Mouse (Mus musculus): ENCODE data around the gene Tcf20. TPM values are rescaled to one million over a fixed set of nuclear protein-coding genes. Genes with fewer than 3 reads are reported as not detected.
"Not testable (repeated sequence)": the region's sequence is repeated elsewhere in the genome, so short reads cannot be mapped to it uniquely, and the experiment has no call there.

Tcf20 gene
- polyA plus RNA-seq, 1 experiment from 2014 or later, result 3.9 TPM

GRCm38 (mm10) chr15:82793868-82794267 lies 193.8 kb downstream of the Tcf20 start:
- ATAC-seq, result peak; percentile 22
- Histone ChIP-seq H3K36me3 (ENCODE audit: control insufficient read depth, insufficient read depth) (no peaks in the 10 kb centered on the region; the same call in 1 of the 2 replicates), H3K4me2 (replicated peaks; ENCODE audit: low read depth) (peak overlapping the region; percentile 59), H3K9me3 (ENCODE audit: control insufficient read depth) (no peaks in the 10 kb centered on the region), H3K4me1 (replicated peaks; ENCODE audit: control insufficient read depth, insufficient read depth, low read length) (0 out of 2 replicates have a peak, but pooled peaks cover 4% of the 10 kb centered on the region), H3K27me3 (replicated peaks; ENCODE audit: control insufficient read depth, insufficient read depth, low read length) (no peaks in the 10 kb centered on the region), H3K9ac (ENCODE audit: low read depth, low read length) (0 out of 2 replicates have a peak overlapping the region, but pooled peaks have one; percentile 8), H3K27ac (ENCODE audit: low read depth, low read length) (peak overlapping the region; percentile 62), H3K4me3 (ENCODE audit: low read depth, low read length) (peak overlapping the region; percentile 16)
- no peak for TF ChIP-seq CTCF (IDR thresholded peaks at IDR 0.05; ENCODE audit: low read depth)
- WGBS, result 41% methylated on average over 6 of the region's 6 CpGs

DNA sequence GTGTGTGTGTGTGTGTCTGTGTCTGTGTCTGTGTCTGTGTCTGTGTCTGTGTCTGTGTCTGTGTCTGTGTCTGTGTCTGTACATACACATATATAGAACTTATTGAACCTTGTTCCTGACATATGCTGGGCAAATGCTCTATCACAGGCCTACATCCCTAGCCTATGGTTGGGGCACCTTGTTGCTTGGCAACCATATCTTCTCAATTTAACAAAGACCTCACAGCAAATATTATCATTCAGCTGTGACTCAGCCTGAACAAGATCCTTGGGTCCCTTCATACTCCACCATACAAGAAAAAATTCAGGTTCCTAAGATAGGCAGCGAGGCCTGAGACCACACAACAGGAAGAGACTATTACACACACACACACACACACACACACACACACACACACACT lies 194.2 kb downstream of the Tcf20 start:
- peak overlapping the region; percentile 62 for H3K27ac ChIP-seq (ENCODE audit: low read depth, low read length)
- 0 out of 2 replicates have a peak overlapping the region, but pooled peaks have one; percentile 8 for H3K9ac ChIP-seq (ENCODE audit: low read depth, low read length)
- 32% methylated on average over 1 of the region's 1 CpGs for WGBS
- ATAC-seq, result no peak
- peak overlapping the region; percentile 16 for H3K4me3 ChIP-seq (ENCODE audit: low read depth, low read length)
- no peaks in the 10 kb centered on the region for H3K9me3 ChIP-seq (ENCODE audit: control insufficient read depth)
- H3K4me1 ChIP-seq (replicated peaks; ENCODE audit: control insufficient read depth, insufficient read depth, low read length), result 0 out of 2 replicates have a peak, but pooled peaks cover 4% of the 10 kb centered on the region
- no peak for TF ChIP-seq CTCF (IDR thresholded peaks at IDR 0.05; ENCODE audit: low read depth)
- peak overlapping the region; percentile 59 for H3K4me2 ChIP-seq (replicated peaks; ENCODE audit: low read depth)
- no peaks in the 10 kb centered on the region; the same call in 1 of the 2 replicates for H3K36me3 ChIP-seq (ENCODE audit: control insufficient read depth, insufficient read depth)
- no peaks in the 10 kb centered on the region for H3K27me3 ChIP-seq (replicated peaks; ENCODE audit: control insufficient read depth, insufficient read depth, low read length)

GRCm38 (mm10) chr15:82792566-82792965 lies 195.1 kb downstream of the Tcf20 start:
- WGBS, result 94% methylated on average over 11 of the region's 11 CpGs
- no peak for TF ChIP-seq CTCF (IDR thresholded peaks at IDR 0.05; ENCODE audit: low read depth)
- no peak for ATAC-seq
- no peak overlapping the region for H3K27ac ChIP-seq (ENCODE audit: low read depth, low read length)
- peak overlapping the region; percentile 59 for H3K4me2 ChIP-seq (replicated peaks; ENCODE audit: low read depth)
- no peak overlapping the region for H3K9ac ChIP-seq (ENCODE audit: low read depth, low read length)
- peak overlapping the region; percentile 25; the same call in 1 of the 2 replicates for H3K4me3 ChIP-seq (ENCODE audit: low read depth, low read length)
- no peaks in the 10 kb centered on the region; the same call in 1 of the 2 replicates for H3K36me3 ChIP-seq (ENCODE audit: control insufficient read depth, insufficient read depth)
- no peaks in the 10 kb centered on the region for H3K9me3 ChIP-seq (ENCODE audit: control insufficient read depth)
- H3K4me1 ChIP-seq (replicated peaks; ENCODE audit: control insufficient read depth, insufficient read depth, low read length), result 0 out of 2 replicates have a peak, but pooled peaks cover 4% of the 10 kb centered on the region
- H3K27me3 ChIP-seq (replicated peaks; ENCODE audit: control insufficient read depth, insufficient read depth, low read length), result no peaks in the 10 kb centered on the region

GRCm38 (mm10) chr15:82784581-82784980 lies 203.1 kb downstream of the Tcf20 start:
- WGBS, result 93% methylated on average over 1 of the region's 1 CpGs
- no peak overlapping the region for H3K9ac ChIP-seq (ENCODE audit: low read depth, low read length)
- no peaks in the 10 kb centered on the region for H3K27me3 ChIP-seq (replicated peaks; ENCODE audit: control insufficient read depth, insufficient read depth, low read length)
- ATAC-seq, result no peak
- H3K36me3 ChIP-seq (ENCODE audit: control insufficient read depth, insufficient read depth), result no peaks in the 10 kb centered on the region
- H3K9me3 ChIP-seq (ENCODE audit: control insufficient read depth), result no peaks in the 10 kb centered on the region
- no peaks in the 10 kb centered on the region for H3K4me1 ChIP-seq (replicated peaks; ENCODE audit: control insufficient read depth, insufficient read depth, low read length)
- H3K4me2 ChIP-seq (replicated peaks; ENCODE audit: low read depth), result no peak overlapping the region
- TF ChIP-seq CTCF (IDR thresholded peaks at IDR 0.05; ENCODE audit: low read depth), result no peak
- H3K4me3 ChIP-seq (ENCODE audit: low read depth, low read length), result no peak overlapping the region
- no peak overlapping the region for H3K27ac ChIP-seq (ENCODE audit: low read depth, low read length)

- WGBS, result 67% methylated on average over 1 of the region's 1 CpGs
- no peak for TF ChIP-seq CTCF (IDR thresholded peaks at IDR 0.05; ENCODE audit: low read depth)
- H3K27me3 ChIP-seq (replicated peaks; ENCODE audit: control insufficient read depth, insufficient read depth, low read length), result no peaks in the 10 kb centered on the region
- no peak overlapping the region for H3K9ac ChIP-seq (ENCODE audit: low read depth, low read length)
- no peak for ATAC-seq
- no peaks in the 10 kb centered on the region for H3K36me3 ChIP-seq (ENCODE audit: control insufficient read depth, insufficient read depth)
- no peak overlapping the region for H3K27ac ChIP-seq (ENCODE audit: low read depth, low read length)
- H3K4me3 ChIP-seq (ENCODE audit: low read depth, low read length), result no peak overlapping the region
- H3K9me3 ChIP-seq (ENCODE audit: control insufficient read depth), result no peaks in the 10 kb centered on the region
- no peaks in the 10 kb centered on the region for H3K4me1 ChIP-seq (replicated peaks; ENCODE audit: control insufficient read depth, insufficient read depth, low read length)
- H3K4me2 ChIP-seq (replicated peaks; ENCODE audit: low read depth), result no peak overlapping the region
Observed at GRCm38 (mm10) chr15:82783800-82784199, 203.9 kb downstream of the Tcf20 start.

GRCm38 (mm10) chr15:82777856-82778255 lies 209.8 kb downstream of the Tcf20 start:
- not testable (repeated sequence) for ATAC-seq; H3K27ac ChIP-seq (ENCODE audit: low read depth, low read length); H3K4me3 ChIP-seq (ENCODE audit: low read depth, low read length); H3K27me3 ChIP-seq (replicated peaks; ENCODE audit: control insufficient read depth, insufficient read depth, low read length); H3K36me3 ChIP-seq (ENCODE audit: control insufficient read depth, insufficient read depth); H3K4me1 ChIP-seq (replicated peaks; ENCODE audit: control insufficient read depth, insufficient read depth, low read length); H3K9me3 ChIP-seq (ENCODE audit: control insufficient read depth); H3K4me2 ChIP-seq (replicated peaks; ENCODE audit: low read depth); H3K9ac ChIP-seq (ENCODE audit: low read depth, low read length)
- WGBS, result 84% methylated on average over 5 of the region's 5 CpGs

- no peak for TF ChIP-seq CTCF (IDR thresholded peaks at IDR 0.05; ENCODE audit: low read depth)
- Histone ChIP-seq H3K27ac (ENCODE audit: low read depth, low read length) (no peak overlapping the region), H3K4me2 (replicated peaks; ENCODE audit: low read depth) (no peak overlapping the region), H3K4me3 (ENCODE audit: low read depth, low read length) (no peak overlapping the region), H3K27me3 (replicated peaks; ENCODE audit: control insufficient read depth, insufficient read depth, low read length) (no peaks in the 10 kb centered on the region), H3K4me1 (replicated peaks; ENCODE audit: control insufficient read depth, insufficient read depth, low read length) (no peaks in the 10 kb centered on the region), H3K9ac (ENCODE audit: low read depth, low read length) (no peak overlapping the region), H3K9me3 (ENCODE audit: control insufficient read depth) (no peaks in the 10 kb centered on the region), H3K36me3 (ENCODE audit: control insufficient read depth, insufficient read depth) (no peaks in the 10 kb centered on the region)
- no peak for ATAC-seq
- 88% methylated on average over 2 of the region's 2 CpGs for WGBS
Observed at GRCm38 (mm10) chr15:82765943-82766342, 221.7 kb downstream of the Tcf20 start.
